Mouse (Mus musculus): Measurements from ENCODE around the gene Fcmr.

DNA sequence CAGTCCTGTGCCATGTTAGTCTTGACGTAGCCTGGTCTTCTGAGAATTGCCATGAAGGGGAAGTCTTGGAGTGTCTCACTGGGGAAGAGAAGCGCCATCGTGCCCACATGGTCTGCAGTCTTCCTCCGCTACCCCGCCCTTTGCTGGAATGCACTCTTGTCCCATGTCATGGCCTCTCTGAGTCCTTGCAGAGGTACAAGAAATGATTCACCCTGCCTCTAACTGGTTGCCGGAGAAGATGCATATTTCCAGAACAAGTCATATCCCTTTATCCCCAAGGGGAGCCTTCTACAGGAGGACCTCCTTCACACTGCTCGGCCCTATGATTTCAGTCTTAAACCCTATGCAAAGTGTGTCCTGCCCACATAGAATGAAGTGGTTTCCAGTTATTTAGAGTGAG lies 14.5 kb downstream of the Fcmr start:
- TF ChIP-seq CTCF (IDR thresholded peaks at IDR 0.05; ENCODE audit: control insufficient read depth, insufficient read depth, insufficient read length) (no peak), MYOG (IDR thresholded peaks at IDR 0.05; ENCODE audit: control insufficient read depth, extremely low read depth, insufficient read length) (no peak), CEBPB (IDR thresholded peaks at IDR 0.05; ENCODE audit: low read depth) (no peak), MYOD1 (IDR thresholded peaks at IDR 0.05; ENCODE audit: control insufficient read depth, insufficient read length, low read depth) (no peak), FOSL1 (IDR thresholded peaks at IDR 0.05; ENCODE audit: insufficient read depth, low read length, poor library complexity, severe bottlenecking) (no peak), USF1 (IDR thresholded peaks at IDR 0.05; ENCODE audit: low read depth) (no peak)

Data from C2C12 (cell line).